Mouse (Mus musculus): Measurements from ENCODE around the gene Ttc1. TPM values are rescaled to one million over a fixed set of nuclear protein-coding genes. Genes with fewer than 3 reads are reported as not detected.

Ttc1 gene
- polyA plus RNA-seq, 1 experiment from 2014 or later, result 45.9 TPM

GRCm38 (mm10) chr11:43766922-43767648 is 19.3 kb upstream of the Ttc1 start:
- H3K4me3 ChIP-seq, result peak overlapping the region; percentile 48
- H3K9me3 ChIP-seq (replicated peaks), result no peaks in the 10 kb centered on the region
- H3K36me3 ChIP-seq, result no peaks in the 10 kb centered on the region
- no peak overlapping the region for H3K9ac ChIP-seq
- no peak for ATAC-seq
- no peak overlapping the region for H3K27ac ChIP-seq
- 4% methylated on average over 37 of the region's 37 CpGs for WGBS (ENCODE audit: insufficient replicate concordance)
- 0 out of 2 replicates have a peak, but pooled peaks cover 4% of the 10 kb centered on the region for H3K4me1 ChIP-seq
- H3K4me2 ChIP-seq, result peak overlapping the region; percentile 72
- peaks cover 34% of the 10 kb centered on the region for H3K27me3 ChIP-seq (replicated peaks)

- Histone ChIP-seq H3K9ac (no peak overlapping the region), H3K27ac (no peak overlapping the region), H3K9me3 (replicated peaks) (no peaks in the 10 kb centered on the region), H3K4me1 (no peaks in the 10 kb centered on the region), H3K4me2 (no peak overlapping the region), H3K27me3 (replicated peaks) (no peaks in the 10 kb centered on the region; the same call in 1 of the 2 replicates), H3K36me3 (no peaks in the 10 kb centered on the region), H3K4me3 (no peak overlapping the region)
- ATAC-seq, result no peak
- 51% methylated on average over 2 of the region's 2 CpGs for WGBS (ENCODE audit: insufficient replicate concordance)
Measured at GRCm38 (mm10) chr11:43758436-43758835, 10.6 kb upstream of the Ttc1 start.

- H3K27me3 ChIP-seq (replicated peaks), result peaks cover 8% of the 10 kb centered on the region; the same call in 1 of the 2 replicates
- no peak overlapping the region for H3K9ac ChIP-seq
- H3K9me3 ChIP-seq (replicated peaks), result no peaks in the 10 kb centered on the region
- no peaks in the 10 kb centered on the region for H3K36me3 ChIP-seq
- no peaks in the 10 kb centered on the region for H3K4me1 ChIP-seq
- H3K4me2 ChIP-seq, result no peak overlapping the region
- no peak overlapping the region for H3K27ac ChIP-seq
- no peak for ATAC-seq
- 62% methylated on average over 5 of the region's 5 CpGs for WGBS (ENCODE audit: insufficient replicate concordance)
- H3K4me3 ChIP-seq, result no peak overlapping the region
Measured at GRCm38 (mm10) chr11:43755411-43755810, 7.6 kb upstream of the Ttc1 start.

- Histone ChIP-seq H3K36me3 (no peaks in the 10 kb centered on the region), H3K27me3 (replicated peaks) (peaks cover 8% of the 10 kb centered on the region; the same call in 1 of the 2 replicates), H3K4me1 (no peaks in the 10 kb centered on the region), H3K4me2 (no peak overlapping the region), H3K9ac (no peak overlapping the region), H3K4me3 (no peak overlapping the region), H3K27ac (no peak overlapping the region), H3K9me3 (replicated peaks) (no peaks in the 10 kb centered on the region)
- 48% methylated on average over 1 of the region's 1 CpGs for WGBS (ENCODE audit: insufficient replicate concordance)
- ATAC-seq, result no peak
Measured at GRCm38 (mm10) chr11:43754568-43754967, 6.8 kb upstream of the Ttc1 start.

GRCm38 (mm10) chr11:43751542-43751941 is 3.7 kb upstream of the Ttc1 start:
- ATAC-seq, result no peak

GRCm38 (mm10) chr11:43728737-43729301 is 19.0 kb downstream of the Ttc1 start:
- H3K4me3 ChIP-seq, result no peak overlapping the region
- 34% methylated on average over 7 of the region's 7 CpGs for WGBS (ENCODE audit: insufficient replicate concordance)
- ATAC-seq, result no peak
- no peaks in the 10 kb centered on the region for H3K9me3 ChIP-seq (replicated peaks)
- peaks cover 14% of the 10 kb centered on the region for H3K4me1 ChIP-seq
- H3K27ac ChIP-seq, result no peak overlapping the region
- H3K27me3 ChIP-seq (replicated peaks), result no peaks in the 10 kb centered on the region
- H3K9ac ChIP-seq, result no peak overlapping the region
- peaks cover 51% of the 10 kb centered on the region for H3K36me3 ChIP-seq
- H3K4me2 ChIP-seq, result no peak overlapping the region

More at GRCm38 (mm10) chr11:43751542-43751941, 3.7 kb upstream of the Ttc1 start:
- Histone ChIP-seq H3K27me3 (replicated peaks) (peaks cover 8% of the 10 kb centered on the region; the same call in 1 of the 2 replicates), H3K4me2 (no peak overlapping the region), H3K27ac (no peak overlapping the region), H3K9ac (no peak overlapping the region), H3K4me1 (peaks cover 11% of the 10 kb centered on the region), H3K9me3 (replicated peaks) (no peaks in the 10 kb centered on the region), H3K36me3 (no peaks in the 10 kb centered on the region), H3K4me3 (no peak overlapping the region)
- WGBS (ENCODE audit: insufficient replicate concordance), result 60% methylated on average over 2 of the region's 2 CpGs

GRCm38 (mm10) chr11:43727796-43728195 is 20.0 kb downstream of the Ttc1 start:
- peaks cover 50% of the 10 kb centered on the region for H3K36me3 ChIP-seq
- no peak overlapping the region for H3K27ac ChIP-seq
- H3K27me3 ChIP-seq (replicated peaks), result no peaks in the 10 kb centered on the region
- no peak overlapping the region for H3K4me2 ChIP-seq
- ATAC-seq, result peak; percentile 70
- no peaks in the 10 kb centered on the region for H3K9me3 ChIP-seq (replicated peaks)
- H3K4me3 ChIP-seq, result no peak overlapping the region
- WGBS (ENCODE audit: insufficient replicate concordance), result 21% methylated on average over 7 of the region's 7 CpGs
- peaks cover 14% of the 10 kb centered on the region for H3K4me1 ChIP-seq
- H3K9ac ChIP-seq, result no peak overlapping the region

- WGBS (ENCODE audit: insufficient replicate concordance), result 80% methylated on average over 3 of the region's 3 CpGs
- peaks cover 10% of the 10 kb centered on the region for H3K4me1 ChIP-seq
- no peaks in the 10 kb centered on the region for H3K9me3 ChIP-seq (replicated peaks)
Measured at GRCm38 (mm10) chr11:43723411-43723810, 24.4 kb downstream of the Ttc1 start.

GRCm38 (mm10) chr11:43712178-43712577 is 35.6 kb downstream of the Ttc1 start:
- H3K4me1 ChIP-seq, result no peaks in the 10 kb centered on the region
- no peaks in the 10 kb centered on the region for H3K27me3 ChIP-seq (replicated peaks)
- 79% methylated on average over 4 of the region's 4 CpGs for WGBS (ENCODE audit: insufficient replicate concordance)
- H3K9me3 ChIP-seq (replicated peaks), result no peaks in the 10 kb centered on the region
- no peak for ATAC-seq
- H3K4me3 ChIP-seq, result no peak overlapping the region
- H3K27ac ChIP-seq, result no peak overlapping the region
- H3K36me3 ChIP-seq, result peaks cover 52% of the 10 kb centered on the region
- no peak overlapping the region for H3K9ac ChIP-seq
- no peak overlapping the region for H3K4me2 ChIP-seq

More at GRCm38 (mm10) chr11:43723411-43723810, 24.4 kb downstream of the Ttc1 start:
- Histone ChIP-seq H3K27ac (no peak overlapping the region), H3K36me3 (peaks cover 45% of the 10 kb centered on the region), H3K27me3 (replicated peaks) (no peaks in the 10 kb centered on the region), H3K4me2 (no peak overlapping the region), H3K9ac (no peak overlapping the region), H3K4me3 (no peak overlapping the region)
- ATAC-seq, result no peak

GRCm38 (mm10) chr11:43708409-43708808 is 39.4 kb downstream of the Ttc1 start:
- Histone ChIP-seq H3K9ac (no peak overlapping the region), H3K9me3 (replicated peaks) (no peaks in the 10 kb centered on the region), H3K4me1 (no peaks in the 10 kb centered on the region), H3K4me2 (no peak overlapping the region), H3K27me3 (replicated peaks) (no peaks in the 10 kb centered on the region), H3K36me3 (peaks cover 46% of the 10 kb centered on the region), H3K4me3 (no peak overlapping the region), H3K27ac (no peak overlapping the region)
- no peak for ATAC-seq
- WGBS (ENCODE audit: insufficient replicate concordance), result 55% methylated on average over 2 of the region's 2 CpGs

- H3K9me3 ChIP-seq (replicated peaks), result no peaks in the 10 kb centered on the region
- H3K4me3 ChIP-seq, result no peak overlapping the region
- no peaks in the 10 kb centered on the region for H3K27me3 ChIP-seq (replicated peaks)
- WGBS (ENCODE audit: insufficient replicate concordance), result 75% methylated on average over 10 of the region's 10 CpGs
- no peak overlapping the region for H3K9ac ChIP-seq
- H3K4me1 ChIP-seq, result no peaks in the 10 kb centered on the region
- peaks cover 41% of the 10 kb centered on the region for H3K36me3 ChIP-seq
- no peak overlapping the region for H3K4me2 ChIP-seq
- ATAC-seq, result no peak
- no peak overlapping the region for H3K27ac ChIP-seq
Measured at GRCm38 (mm10) chr11:43705751-43706150, 42.1 kb downstream of the Ttc1 start.

GRCm38 (mm10) chr11:43703552-43703951 is 44.3 kb downstream of the Ttc1 start:
- no peaks in the 10 kb centered on the region for H3K9me3 ChIP-seq (replicated peaks)
- H3K4me1 ChIP-seq, result no peaks in the 10 kb centered on the region
- H3K4me3 ChIP-seq, result no peak overlapping the region
- 49% methylated on average over 1 of the region's 1 CpGs for WGBS (ENCODE audit: insufficient replicate concordance)
- H3K36me3 ChIP-seq, result peaks cover 55% of the 10 kb centered on the region
- no peak for ATAC-seq
- H3K9ac ChIP-seq, result no peak overlapping the region
- H3K27ac ChIP-seq, result no peak overlapping the region
- no peaks in the 10 kb centered on the region for H3K27me3 ChIP-seq (replicated peaks)
- H3K4me2 ChIP-seq, result no peak overlapping the region

Measured in liver, embryonic 12.5 days (tissue).